Mouse (Mus musculus): ENCODE results near the gene Tmem270.
A peak's percentile ranks its signal among the peaks of the same experiment; 100 is the strongest.

Gene Tmem270

DNA sequence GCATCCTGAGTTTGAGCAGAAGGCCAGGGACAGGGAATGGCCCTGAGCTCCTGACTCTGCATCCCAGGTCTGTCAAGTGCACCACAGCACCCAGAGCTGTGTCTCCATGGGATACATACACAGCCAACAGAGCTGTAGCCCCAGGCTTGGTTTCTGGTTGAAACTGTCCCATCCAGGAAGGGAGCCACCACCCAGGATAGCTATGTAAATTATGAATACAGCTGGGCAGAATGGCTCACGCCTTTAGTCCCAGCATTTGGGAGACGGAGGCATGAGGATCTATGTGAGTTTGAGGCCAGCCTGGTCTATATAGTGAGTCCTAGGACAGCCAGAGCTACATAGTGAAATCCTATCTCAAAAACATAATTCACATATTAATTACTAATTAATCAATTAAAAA lies 23.5 kb upstream of the Tmem270 start:
- no peak for DNase-seq (ENCODE audit: low read depth)

DNA sequence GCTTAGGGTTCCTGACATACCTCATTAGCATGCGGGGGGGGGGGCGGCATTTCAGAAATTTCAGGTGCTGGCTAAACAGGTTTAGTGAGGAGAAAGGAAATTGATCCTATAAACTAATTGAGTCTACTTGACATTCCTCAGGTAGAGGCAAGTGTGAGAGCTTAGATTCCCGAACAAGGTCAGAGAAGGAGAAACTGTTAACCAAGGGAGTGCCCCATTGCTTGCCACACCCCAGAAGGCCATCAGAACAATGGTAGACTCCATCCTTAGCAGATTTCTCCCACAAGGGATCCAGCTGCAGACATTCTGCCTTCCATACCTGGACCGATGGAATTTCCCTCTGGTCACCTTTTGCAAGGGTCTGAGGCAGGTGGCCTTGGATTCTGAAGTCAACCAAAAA lies 20.2 kb upstream of the Tmem270 start:
- no peak for DNase-seq (ENCODE audit: low read depth)

DNA sequence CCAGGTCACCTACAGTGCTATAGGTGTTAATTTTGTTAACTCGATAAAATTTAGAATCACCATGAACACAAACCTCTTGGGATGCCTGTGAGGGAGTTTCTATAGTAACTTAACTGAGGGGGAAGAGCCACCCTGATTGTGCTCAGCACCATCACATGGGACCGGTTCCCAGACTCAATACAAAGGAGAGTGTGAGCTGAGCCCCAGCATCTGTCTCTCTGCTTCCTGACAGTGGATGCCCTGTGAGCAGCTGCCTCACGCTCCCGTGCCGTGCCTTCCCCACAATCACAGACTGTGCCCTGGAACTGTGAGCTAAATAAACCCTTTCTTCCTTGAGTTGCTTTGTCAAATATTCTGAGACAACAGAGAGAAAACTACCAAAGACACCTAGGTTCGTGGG lies 16.6 kb upstream of the Tmem270 start:
- DNase-seq (ENCODE audit: low read depth): no peak

DNA sequence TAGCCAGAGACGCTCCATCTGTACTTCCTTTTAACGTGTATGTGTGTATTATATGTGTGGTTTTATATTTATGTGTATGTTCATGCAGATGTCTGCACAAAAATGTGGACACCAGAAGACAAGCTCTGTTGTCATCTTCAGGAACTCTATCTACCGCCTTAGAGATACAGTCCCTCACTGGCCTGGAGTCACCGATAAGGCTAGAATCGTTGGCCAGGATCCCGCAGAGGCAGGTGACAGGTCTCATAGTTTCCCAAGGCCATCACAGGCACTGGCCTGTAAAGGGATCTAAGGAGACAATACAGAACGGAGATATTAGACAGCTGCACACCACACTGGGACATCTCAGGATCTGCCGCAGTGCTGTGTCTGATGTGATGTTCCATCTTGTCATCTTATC lies 14.6 kb upstream of the Tmem270 start:
- DNase-seq (ENCODE audit: low read depth): no peak

DNA sequence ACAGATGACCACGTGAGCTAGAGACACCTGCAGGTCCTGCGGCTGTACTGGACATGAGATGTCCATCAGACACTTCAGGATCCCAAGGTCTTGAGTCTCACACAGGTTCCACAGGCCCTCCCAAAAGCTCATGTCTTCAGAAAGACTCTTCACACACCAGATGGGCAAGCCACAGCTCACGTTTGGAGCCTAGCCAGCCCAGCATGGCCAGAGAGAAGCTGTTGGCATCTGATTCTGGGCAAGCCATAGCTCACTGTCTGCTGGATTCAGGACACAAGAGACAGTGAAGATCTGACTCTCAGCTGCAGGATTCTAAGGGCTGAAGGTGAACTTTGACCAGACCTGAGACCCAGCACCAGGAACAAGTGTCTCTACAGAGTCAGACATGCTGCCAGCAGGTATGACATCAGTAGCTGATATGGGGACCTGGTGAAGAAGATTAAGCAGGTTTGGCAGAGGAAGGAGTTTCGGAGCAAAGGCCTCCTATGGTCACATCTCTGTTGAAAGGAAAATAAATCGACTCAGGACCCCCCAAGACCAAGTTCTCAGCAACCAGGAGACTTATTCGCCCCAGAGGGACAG lies 13.7 kb upstream of the Tmem270 start:
- no peak for DNase-seq (ENCODE audit: low read depth)

DNA sequence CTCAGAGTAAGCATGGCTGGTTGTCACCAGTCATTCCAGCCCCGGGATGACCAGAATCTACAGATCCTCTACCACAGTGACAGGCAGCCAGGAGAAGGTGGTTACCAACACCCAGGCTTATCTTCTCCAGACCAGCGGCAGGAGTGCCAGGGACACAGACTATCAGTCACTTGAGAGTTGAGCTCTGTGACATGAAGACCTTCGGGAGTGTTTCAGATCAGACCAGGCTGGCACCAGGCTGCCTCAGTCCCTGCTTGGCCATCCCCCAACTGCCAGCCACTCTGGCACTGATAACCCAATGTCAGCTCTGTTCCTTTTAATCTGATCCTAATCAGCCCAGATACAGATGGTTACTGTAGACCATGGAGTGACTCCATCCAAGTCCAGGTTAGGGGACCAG lies 12.6 kb upstream of the Tmem270 start:
- DNase-seq (ENCODE audit: low read depth): no peak

DNA sequence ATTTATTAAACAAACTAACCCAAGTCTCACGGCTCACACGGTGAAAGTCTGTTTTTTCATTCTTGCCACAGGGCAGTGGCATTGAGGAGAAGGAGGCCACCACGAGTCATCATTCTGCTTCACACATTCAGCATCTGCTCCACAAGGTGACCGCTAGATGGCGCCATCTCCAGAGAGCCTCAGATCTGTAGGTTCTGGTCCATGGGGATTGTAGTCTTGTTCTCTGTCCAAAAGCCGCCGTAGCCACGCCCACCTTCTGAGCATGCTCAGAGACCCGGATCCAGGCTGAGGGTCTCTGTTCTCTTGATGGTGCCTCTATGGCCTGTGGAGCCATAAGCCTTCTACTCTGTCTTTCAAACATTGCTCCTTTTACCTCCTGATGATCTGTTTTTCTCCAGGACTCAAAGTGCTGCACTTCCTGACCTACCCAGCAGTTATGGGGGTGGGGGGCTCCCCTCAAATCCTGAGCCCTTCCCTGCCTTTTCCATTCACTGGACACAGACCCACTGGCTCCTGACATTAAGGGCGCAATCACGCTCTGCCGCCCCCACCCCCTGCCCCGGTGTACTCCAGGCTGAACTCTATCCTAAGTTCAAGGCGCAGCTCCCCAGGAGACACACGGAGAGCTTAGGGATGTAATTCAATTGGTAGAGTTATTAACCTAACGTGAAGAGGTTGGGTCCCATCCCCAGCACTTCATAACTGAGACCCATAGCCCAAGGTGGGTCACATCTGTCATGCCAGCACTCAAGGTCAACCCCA lies 11.7 kb upstream of the Tmem270 start:
- DNase-seq (ENCODE audit: low read depth): no peak

DNA sequence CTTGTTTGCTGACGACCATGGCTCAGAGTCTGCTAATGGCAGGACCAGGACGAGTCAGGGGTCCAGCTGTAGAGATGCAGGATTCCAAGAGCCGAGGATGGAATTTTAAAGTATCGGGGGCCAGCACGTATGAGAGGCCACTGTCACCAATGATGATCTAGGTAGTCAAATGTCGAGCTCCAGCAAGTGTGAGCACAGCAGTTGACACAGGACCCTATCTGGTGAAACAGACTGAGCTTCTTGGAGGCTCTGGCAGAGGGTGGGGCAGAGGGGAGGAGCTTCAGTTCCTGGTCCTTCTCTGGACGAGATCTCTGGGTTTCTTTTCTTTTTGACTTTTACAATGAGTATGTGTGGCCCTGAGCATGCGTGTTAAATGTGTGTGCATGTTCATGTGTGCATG lies 8.8 kb upstream of the Tmem270 start, which contains the start of gene Cldn13:
Cldn13 (minus strand) TSS at position 216 of the 400 bp plus-strand sequence.
- DNase-seq (ENCODE audit: low read depth): peak; percentile 88

DNA sequence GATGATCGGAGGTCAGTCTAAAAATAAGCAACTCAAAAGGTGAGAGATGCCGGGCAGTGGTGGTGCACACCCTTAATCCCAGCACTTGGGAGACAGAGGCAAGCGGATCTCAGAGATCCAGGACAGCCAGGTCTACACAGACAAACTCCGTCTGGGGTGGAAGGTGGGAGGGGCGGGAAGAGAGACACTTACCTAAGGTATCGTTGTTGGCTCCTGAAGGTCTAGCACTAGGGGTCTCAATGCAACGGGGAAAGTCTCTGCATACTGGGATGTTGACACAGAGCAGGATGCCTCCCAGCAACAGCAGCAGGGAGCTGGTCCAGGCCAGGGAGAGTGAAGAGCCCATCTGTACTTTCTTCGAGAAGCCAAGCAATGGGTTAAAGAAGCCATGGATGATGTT lies 8.0 kb upstream of the Tmem270 start:
- no peak for DNase-seq (ENCODE audit: low read depth)

DNA sequence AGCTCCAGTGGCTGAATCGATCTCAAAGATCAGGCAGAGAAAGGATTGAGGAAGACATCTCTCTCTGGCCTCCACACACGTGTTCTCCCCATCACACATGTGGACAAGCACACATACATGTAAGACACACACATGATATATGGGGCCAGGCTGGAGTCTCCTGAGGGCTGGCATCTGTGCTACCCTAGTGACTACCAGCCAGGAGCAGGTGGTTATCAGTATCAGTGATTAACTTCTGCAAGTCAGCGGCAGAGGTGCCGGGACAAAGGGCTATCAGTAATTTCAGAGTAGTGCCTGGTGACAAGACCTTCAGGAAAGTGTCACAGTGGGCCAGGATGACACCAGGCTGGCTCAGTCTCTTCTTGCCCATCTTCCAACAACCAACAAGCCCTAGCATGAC lies 7.2 kb upstream of the Tmem270 start:
- DNase-seq (ENCODE audit: low read depth): no peak

DNA sequence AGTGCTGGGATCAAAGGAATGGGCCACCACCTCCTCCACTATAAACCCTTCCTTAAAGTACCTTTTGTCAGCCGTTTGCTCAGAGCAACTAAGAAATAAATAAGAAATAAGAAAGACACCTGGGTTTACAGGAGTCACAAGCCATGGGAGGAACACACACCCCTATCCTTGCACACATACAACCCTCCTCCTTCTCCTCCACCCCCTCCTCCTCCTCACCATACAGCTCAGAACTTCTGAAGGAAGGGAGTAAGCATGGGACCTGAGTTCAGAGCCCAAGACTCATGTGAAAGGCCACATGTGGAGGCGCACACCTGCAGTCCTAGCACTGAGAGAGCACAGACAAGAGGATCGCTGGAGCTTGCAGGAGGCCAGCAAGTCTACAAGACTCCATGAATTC lies 6.8 kb upstream of the Tmem270 start:
- no peak for DNase-seq (ENCODE audit: low read depth)

DNA sequence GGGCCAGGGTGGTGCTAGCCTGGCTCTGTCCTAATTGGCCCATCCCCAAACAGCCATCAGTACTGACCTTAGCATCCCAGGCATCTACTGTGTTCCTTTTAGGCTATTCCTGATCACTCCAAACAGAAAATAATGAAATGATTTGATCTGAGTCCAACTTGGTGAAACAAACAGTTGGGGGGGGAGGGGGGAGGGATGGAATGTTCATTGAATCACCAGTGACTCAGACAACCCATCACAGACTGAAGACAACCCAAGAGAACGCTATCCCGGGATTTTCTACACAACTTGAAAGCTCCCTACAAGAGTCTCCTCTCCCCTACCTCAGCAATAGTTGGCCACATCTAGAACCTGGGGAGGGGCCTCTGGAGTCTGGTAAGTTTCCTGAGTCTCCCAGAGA lies 5.4 kb upstream of the Tmem270 start:
- no peak for DNase-seq (ENCODE audit: low read depth)

DNA sequence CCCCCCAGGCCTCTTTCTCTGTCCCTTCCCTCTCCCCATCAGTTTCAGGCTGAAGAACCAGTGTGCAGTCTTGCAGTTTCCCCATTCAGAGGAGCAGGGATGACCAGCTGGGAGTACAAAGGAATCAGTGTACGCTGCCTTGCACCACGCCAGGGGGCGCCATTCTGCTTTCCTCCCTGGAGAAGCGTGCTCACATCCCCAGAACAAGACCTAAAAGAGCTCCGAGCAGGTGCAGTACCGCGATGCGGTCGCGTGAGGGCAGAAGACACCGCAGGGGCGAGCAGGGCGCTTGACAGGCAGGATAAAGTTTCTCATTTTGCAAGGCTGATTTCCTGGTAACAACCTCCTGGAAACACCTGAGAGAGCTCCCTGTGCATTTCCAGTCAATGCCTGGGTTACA lies 602 bp upstream of the Tmem270 start:
- DNase-seq (ENCODE audit: low read depth): peak; percentile 83

DNA sequence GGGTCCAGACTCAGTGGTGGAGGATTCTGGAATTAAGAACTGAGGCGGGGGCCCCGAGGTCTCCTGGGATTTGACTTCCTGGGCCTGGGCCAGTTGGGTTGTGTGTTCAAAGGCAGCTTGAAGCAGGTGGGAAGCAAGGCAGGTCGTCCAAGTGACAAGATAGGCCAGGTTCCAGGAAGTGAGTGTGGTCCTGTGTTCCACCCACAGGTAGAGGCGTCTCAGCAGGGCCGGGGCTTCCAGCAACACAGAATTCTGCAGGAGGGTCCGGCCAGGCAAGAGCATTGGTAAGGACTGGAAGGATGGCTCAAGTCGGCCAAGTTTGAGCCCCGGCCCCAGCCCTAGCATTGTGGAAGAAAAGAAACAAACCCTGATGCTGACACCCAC lies 4.9 kb downstream of the Tmem270 start:
- no peak for DNase-seq (ENCODE audit: low read depth)

DNA sequence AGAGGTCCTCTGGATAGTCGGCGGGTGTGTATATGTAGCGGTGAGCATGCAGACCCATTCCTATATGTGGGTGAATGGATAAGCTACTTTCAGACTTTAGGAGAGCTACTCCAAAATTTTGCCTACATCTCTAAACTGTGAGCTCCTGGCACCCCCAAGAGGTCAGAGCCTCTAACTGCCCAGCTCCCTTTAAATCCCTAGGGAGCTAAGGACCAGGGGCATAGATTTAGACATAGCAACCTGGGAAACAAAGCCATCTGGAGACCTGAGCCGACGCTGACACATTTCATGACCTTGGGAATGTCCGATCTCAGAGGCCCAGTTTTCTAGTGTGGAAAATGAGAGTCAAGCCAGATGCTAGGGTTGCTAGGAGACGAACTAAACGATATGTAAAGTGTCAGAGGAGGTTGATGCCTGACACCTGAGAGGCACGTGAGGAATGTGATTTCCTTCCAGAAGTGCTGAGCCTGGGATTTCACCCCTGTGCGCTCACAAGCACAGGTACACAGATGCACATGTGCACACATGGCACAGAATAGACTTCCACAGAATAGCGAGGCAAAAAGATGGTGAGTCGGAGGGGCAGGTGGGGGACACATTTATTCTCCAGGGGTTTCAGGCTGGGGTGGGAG lies 5.4 kb downstream of the Tmem270 start:
- no peak for DNase-seq (ENCODE audit: low read depth)

DNA sequence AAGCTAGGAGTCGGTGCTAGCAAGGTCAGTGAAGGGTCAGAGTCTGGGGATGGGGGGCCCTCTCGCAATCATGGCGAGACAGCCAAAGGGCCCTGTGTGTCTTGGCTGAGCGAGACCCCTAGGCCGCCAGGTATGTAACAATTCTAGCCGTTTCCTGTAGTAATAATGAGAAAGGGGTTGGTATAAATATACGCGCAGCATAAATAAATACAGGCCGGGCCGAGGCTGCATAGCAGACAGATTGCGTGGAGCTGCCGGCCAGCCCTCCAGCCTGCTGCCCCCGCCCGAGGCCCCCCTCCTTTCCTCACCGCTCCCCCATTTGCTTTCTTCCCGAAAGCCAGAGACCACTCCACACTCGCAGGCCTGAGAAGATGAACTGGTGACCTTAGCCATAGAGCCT lies 8.9 kb downstream of the Tmem270 start:
- DNase-seq (ENCODE audit: low read depth): no peak

DNA sequence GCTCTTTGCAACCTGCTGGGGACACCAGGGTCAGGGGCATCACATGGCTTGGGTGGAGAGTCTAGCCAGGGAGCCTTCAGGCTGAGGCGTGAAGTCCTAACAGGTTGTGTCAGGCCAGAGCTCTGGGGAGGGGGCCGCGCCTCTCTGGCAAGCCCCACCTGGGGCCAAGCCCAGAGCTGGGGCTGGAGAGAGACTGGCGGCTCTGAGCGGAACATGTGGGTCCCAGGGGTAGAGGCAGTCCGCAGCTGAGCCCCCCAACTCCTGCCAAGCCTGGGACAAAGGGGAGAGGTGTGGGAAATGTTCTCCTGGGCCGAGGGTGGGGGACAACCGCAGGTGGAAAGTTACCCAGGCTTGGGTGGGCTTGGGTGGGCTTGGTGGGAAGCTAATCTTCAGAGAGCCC lies 9.6 kb downstream of the Tmem270 start:
- DNase-seq (ENCODE audit: low read depth): no peak

DNA sequence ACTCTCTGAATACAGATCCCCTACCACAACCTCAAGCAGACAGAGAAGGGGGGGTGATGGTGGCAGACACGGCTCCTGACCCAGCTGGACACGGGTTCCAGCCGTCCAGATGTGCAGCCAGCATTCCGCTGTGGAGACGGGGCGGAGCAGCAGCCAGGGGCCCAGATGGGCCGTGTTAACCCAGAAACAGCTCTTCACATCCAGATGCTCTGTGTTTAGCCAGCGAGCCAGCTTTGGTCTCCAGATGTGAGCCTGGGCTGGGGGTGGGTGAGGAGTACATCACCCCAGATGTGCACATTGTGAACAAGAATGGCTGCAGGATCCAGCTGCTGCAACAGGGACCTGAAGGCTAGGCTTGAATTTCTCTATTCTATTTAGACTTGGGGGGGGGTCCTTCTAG lies 11.2 kb downstream of the Tmem270 start:
- no peak for DNase-seq (ENCODE audit: low read depth)

DNA sequence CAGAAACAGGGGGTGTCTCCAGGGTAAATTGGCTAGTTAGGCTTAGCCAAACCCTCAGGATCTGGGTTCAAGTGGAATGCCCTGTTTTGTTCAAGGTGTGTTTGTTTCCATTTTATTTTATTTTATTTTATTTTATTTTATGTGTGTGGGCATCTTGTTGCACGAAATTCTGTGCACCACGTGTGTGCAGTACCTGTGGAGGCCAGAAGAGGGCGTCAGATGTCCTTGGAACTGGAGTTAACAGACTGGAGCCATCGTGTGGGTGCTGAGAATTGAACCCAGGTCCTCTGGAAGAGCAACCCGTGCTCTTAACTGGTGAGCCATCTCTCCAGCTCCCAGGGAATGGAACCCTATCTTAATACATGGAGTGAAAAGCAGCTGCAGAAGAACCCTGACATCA lies 13.8 kb downstream of the Tmem270 start:
- DNase-seq (ENCODE audit: low read depth): no peak

DNA sequence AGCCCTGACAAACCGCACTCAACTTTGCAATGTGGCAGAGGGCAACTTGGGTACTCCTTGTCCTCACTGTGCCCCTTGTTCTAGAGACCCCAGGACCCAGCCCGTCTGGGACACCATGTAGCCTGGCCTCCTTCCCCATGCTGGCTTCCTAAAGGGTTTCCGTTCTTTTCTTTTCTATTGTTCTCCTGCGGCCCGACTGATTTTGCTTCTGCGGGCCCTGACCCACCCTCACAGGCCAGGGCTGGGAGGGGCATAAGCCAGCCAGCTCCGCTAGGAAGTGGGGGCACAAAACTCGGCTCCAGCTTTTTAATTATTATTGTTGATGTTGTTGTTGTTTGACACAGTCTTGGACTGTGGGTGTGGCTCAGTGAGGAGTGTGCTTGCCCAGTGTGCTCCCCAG lies 15.0 kb downstream of the Tmem270 start:
- DNase-seq (ENCODE audit: low read depth): no peak

DNA sequence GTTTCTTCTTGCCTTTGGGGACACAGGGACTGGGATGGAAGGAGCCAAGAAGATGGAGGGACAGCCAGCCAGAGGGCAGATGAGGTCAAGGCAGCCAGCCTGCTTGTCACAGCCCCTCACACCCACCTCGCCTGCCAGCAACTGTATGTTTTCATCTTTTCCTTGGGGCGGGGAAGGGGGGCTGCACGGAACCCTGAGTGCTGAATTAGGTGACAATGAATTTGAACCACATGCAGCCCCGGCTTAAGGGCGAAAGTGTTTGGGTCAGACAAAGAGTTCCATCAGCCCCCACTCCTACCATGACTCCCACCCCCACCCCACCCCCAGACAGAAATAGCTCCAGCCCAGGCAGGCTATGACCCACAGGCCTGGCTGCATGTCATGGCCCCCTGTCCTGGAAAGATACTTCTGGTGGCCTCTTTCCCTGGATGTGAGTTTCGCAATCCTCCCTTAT lies 15.9 kb downstream of the Tmem270 start:
- DNase-seq (ENCODE audit: low read depth): no peak

DNA sequence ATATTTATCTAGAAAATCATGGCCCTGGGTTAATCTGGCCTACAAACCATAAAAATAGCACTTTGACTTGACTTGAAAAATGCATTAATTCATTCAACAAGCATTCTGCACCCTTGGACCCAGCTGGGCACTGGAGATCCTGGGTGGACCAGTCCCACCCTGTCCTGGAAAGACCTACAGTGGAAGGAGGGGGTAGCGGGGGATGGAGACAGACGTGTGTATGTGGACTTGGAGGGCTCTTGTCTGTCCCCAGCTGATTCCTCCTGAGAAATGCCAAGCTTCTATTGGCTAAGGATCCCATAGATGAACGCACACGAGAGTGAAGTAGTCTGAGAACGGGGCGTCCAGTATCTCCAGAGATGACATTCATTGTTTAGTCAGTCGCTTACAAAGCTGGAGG lies 18.0 kb downstream of the Tmem270 start:
- DNase-seq (ENCODE audit: low read depth): no peak

All from c-Kit-positive CD71-positive TER-119-negative erythroid progenitor cells, embryonic 14.5 days (primary cell).